ENCODE assay signal across 24 mouse cellular contexts in the genomic region with DNA sequence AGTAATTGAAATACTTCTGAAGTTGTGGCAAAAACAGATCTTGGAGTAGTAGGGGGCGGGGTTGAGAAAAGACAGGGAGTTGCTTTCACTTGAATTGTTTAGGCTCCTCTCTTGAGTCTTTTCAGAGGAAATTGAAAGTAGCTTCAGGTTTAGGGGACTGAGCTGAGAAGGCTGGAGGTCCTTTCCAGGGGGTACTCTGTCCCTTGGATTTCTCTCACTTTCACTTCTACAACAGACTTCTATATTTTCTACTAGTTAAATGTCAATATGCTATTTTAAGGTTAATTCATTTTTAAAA. TPM values are rescaled to one million over a fixed set of nuclear protein-coding genes. Genes with fewer than 3 reads are reported as not detected.
DNase-seq lines count a peak whose midpoint lies in the region; ATAC-seq and TF ChIP-seq lines count a peak whose summit lies in the region.
"Had no signal": no experiment of that assay in that cellular context is flagged by ENCODE, and none has a peak within 500 bp of the region (broad histone marks: within the 10 kb centered on the region; RNA-seq: fewer than 3 reads in every experiment).

No protein-coding gene starts in this region.

- DNase-seq in hindbrain, embryonic 11.5 days (ENCODE audit: low spot score) = no peak
- DNase-seq in hindbrain, postnatal 0 days (ENCODE audit: low spot score) = no peak
- DNase-seq in ovary, postnatal 14 days (ENCODE audit: low spot score) = no peak
- DNase-seq in urinary bladder, postnatal 4 days (ENCODE audit: low spot score in 2 of 2) = no peak
- no peak for DNase-seq in layer of hippocampus, adult 9-10 months (ENCODE audit: low spot score)
- DNase-seq: adrenal gland, postnatal 10 days; cerebellum, postnatal 25 days; heart, postnatal 14 days; kidney, adult 2 months; kidney, postnatal 25 days; lung, postnatal 10 days; retina, postnatal 1 day; right cerebral cortex, postnatal 4 days had no signal

- ATAC-seq in hindbrain, embryonic 11.5 days (ENCODE audit: low FRiP score) = no peak
- no peak for ATAC-seq in hindbrain, embryonic 13.5 days (ENCODE audit: low FRiP score)
- no peak; the same call in 1 of the 2 replicates for ATAC-seq in forebrain, embryonic 12.5 days (ENCODE audit: low FRiP score)
- no peak for ATAC-seq in hindbrain, postnatal 0 days
- ATAC-seq in midbrain, embryonic 16.5 days = no peak
- ATAC-seq: inflammation-experienced regulatory T-cells, adult 6 months had no signal

- no peaks in the 10 kb centered on the region for H3K36me3 ChIP-seq in hindbrain, embryonic 11.5 days (ENCODE audit: control insufficient read depth, insufficient read depth, low read length)
- no peaks in the 10 kb centered on the region for H3K36me3 ChIP-seq in hindbrain, embryonic 13.5 days
- H3K36me3 ChIP-seq in forebrain, embryonic 12.5 days (replicated peaks) = no peaks in the 10 kb centered on the region
- H3K36me3 ChIP-seq in hindbrain, postnatal 0 days (ENCODE audit: insufficient read depth, low read length) = no peaks in the 10 kb centered on the region
- no peaks in the 10 kb centered on the region for H3K36me3 ChIP-seq in midbrain, embryonic 16.5 days (ENCODE audit: control insufficient read depth, insufficient read depth, low read length)
- H3K36me3 ChIP-seq: heart, embryonic 10.5 days; limb, embryonic 15.5 days had no signal

- H3K4me2 ChIP-seq in hindbrain, embryonic 11.5 days (replicated peaks; ENCODE audit: low read depth, low read length) = no peak overlapping the region
- no peak overlapping the region; the same call in 1 of the 2 replicates for H3K4me2 ChIP-seq in hindbrain, embryonic 13.5 days
- H3K4me2 ChIP-seq in forebrain, embryonic 12.5 days = peak overlapping the region; percentile 34; the same call in 1 of the 2 replicates
- H3K4me2 ChIP-seq in hindbrain, postnatal 0 days (ENCODE audit: low read depth, low read length) = no peak overlapping the region
- H3K4me2 ChIP-seq in midbrain, embryonic 16.5 days (ENCODE audit: low read length) = no peak overlapping the region
- H3K4me2 ChIP-seq: limb, embryonic 15.5 days had no signal

- no peaks in the 10 kb centered on the region for H3K9me3 ChIP-seq in hindbrain, embryonic 11.5 days (ENCODE audit: control insufficient read depth, low read length)
- H3K9me3 ChIP-seq in hindbrain, embryonic 13.5 days = no peaks in the 10 kb centered on the region
- H3K9me3 ChIP-seq in forebrain, embryonic 12.5 days = no peaks in the 10 kb centered on the region
- H3K9me3 ChIP-seq in hindbrain, postnatal 0 days (ENCODE audit: low read length) = no peaks in the 10 kb centered on the region
- no peaks in the 10 kb centered on the region for H3K9me3 ChIP-seq in midbrain, embryonic 16.5 days (replicated peaks; ENCODE audit: control insufficient read depth, low read length, poor library complexity, severe bottlenecking)
- H3K9me3 ChIP-seq: heart, embryonic 10.5 days; limb, embryonic 15.5 days had no signal

- H3K4me1 ChIP-seq in hindbrain, embryonic 11.5 days (replicated peaks; ENCODE audit: control insufficient read depth, insufficient read depth, low read length) = no peaks in the 10 kb centered on the region
- peaks cover 7% of the 10 kb centered on the region for H3K4me1 ChIP-seq in hindbrain, embryonic 13.5 days (replicated peaks)
- H3K4me1 ChIP-seq in forebrain, embryonic 12.5 days = peaks cover 16% of the 10 kb centered on the region
- H3K4me1 ChIP-seq in hindbrain, postnatal 0 days (ENCODE audit: insufficient read depth, low read length) = no peaks in the 10 kb centered on the region
- H3K4me1 ChIP-seq in midbrain, embryonic 16.5 days (ENCODE audit: control insufficient read depth, insufficient read depth, low read length) = peaks cover 3% of the 10 kb centered on the region; the same call in 1 of the 2 replicates
- H3K4me1 ChIP-seq: heart, embryonic 10.5 days; limb, embryonic 15.5 days had no signal

- no peak for TF ChIP-seq CTCF in hindbrain, postnatal 0 days (IDR thresholded peaks at IDR 0.05; ENCODE audit: low read depth)

- H3K27ac ChIP-seq in hindbrain, embryonic 11.5 days (ENCODE audit: low read depth, low read length) = 0 out of 2 replicates have a peak overlapping the region, but pooled peaks have one; percentile 49
- H3K27ac ChIP-seq in hindbrain, embryonic 13.5 days = no peak overlapping the region; the same call in 1 of the 2 replicates
- H3K27ac ChIP-seq in forebrain, embryonic 12.5 days = peak overlapping the region; percentile 82
- H3K27ac ChIP-seq in hindbrain, postnatal 0 days = 0 out of 2 replicates have a peak overlapping the region, but pooled peaks have one; percentile 29
- peak overlapping the region; percentile 18; the same call in 1 of the 2 replicates for H3K27ac ChIP-seq in midbrain, embryonic 16.5 days (ENCODE audit: low read length)
- H3K27ac ChIP-seq: heart, embryonic 10.5 days; limb, embryonic 15.5 days; stomach, postnatal 0 days had no signal

- H3K4me3 ChIP-seq in hindbrain, embryonic 11.5 days (ENCODE audit: low read depth, low read length) = no peak overlapping the region
- H3K4me3 ChIP-seq in hindbrain, embryonic 13.5 days = no peak overlapping the region
- H3K4me3 ChIP-seq in forebrain, embryonic 12.5 days (replicated peaks) = no peak overlapping the region
- no peak overlapping the region for H3K4me3 ChIP-seq in hindbrain, postnatal 0 days (ENCODE audit: low read length)
- H3K4me3 ChIP-seq in midbrain, embryonic 16.5 days (ENCODE audit: low read depth, low read length) = no peak overlapping the region
- H3K4me3 ChIP-seq: heart, embryonic 10.5 days; limb, embryonic 15.5 days; myocyte had no signal

- WGBS in hindbrain, embryonic 11.5 days = 18% methylated on average over 1 of the region's 1 CpGs
- 8% methylated on average over 1 of the region's 1 CpGs for WGBS in hindbrain, embryonic 13.5 days
- WGBS in forebrain, embryonic 12.5 days = 0% methylated on average over 1 of the region's 1 CpGs
- WGBS in hindbrain, postnatal 0 days = 25% methylated on average over 1 of the region's 1 CpGs
- WGBS in midbrain, embryonic 16.5 days = 11% methylated on average over 1 of the region's 1 CpGs

- H3K27me3 ChIP-seq in hindbrain, embryonic 11.5 days (ENCODE audit: control insufficient read depth, insufficient read depth, low read length) = no peaks in the 10 kb centered on the region
- no peaks in the 10 kb centered on the region for H3K27me3 ChIP-seq in hindbrain, embryonic 13.5 days
- no peaks in the 10 kb centered on the region for H3K27me3 ChIP-seq in forebrain, embryonic 12.5 days
- no peaks in the 10 kb centered on the region for H3K27me3 ChIP-seq in hindbrain, postnatal 0 days (ENCODE audit: insufficient read depth, low read length)
- H3K27me3 ChIP-seq in midbrain, embryonic 16.5 days (ENCODE audit: control insufficient read depth, insufficient read depth, low read depth, low read length) = no peaks in the 10 kb centered on the region
- H3K27me3 ChIP-seq: limb, embryonic 15.5 days had no signal

- no peak overlapping the region for H3K9ac ChIP-seq in hindbrain, embryonic 11.5 days (ENCODE audit: low read depth, low read length)
- no peak overlapping the region for H3K9ac ChIP-seq in hindbrain, embryonic 13.5 days
- no peak overlapping the region for H3K9ac ChIP-seq in forebrain, embryonic 12.5 days
- H3K9ac ChIP-seq in hindbrain, postnatal 0 days (replicated peaks; ENCODE audit: low read length) = no peak overlapping the region
- H3K9ac ChIP-seq in midbrain, embryonic 16.5 days (ENCODE audit: low read depth, low read length) = no peak overlapping the region
- H3K9ac ChIP-seq: limb, embryonic 15.5 days had no signal

RNA-seq across cellular contexts. Expression of a gene that starts 58.2 kb away (rescaled TPM):
- polyA plus RNA-seq in hindbrain, embryonic 11.5 days (2014; fragmentation: Nextera tagmentation; extraction: Ambion mirVana) = 10.6 and 10.9 TPM in 2 replicates
- 3.8 and 4.8 TPM in 2 replicates for polyA plus RNA-seq in hindbrain, embryonic 13.5 days (2015; fragmentation: Nextera tagmentation; extraction: Ambion mirVana)
- polyA plus RNA-seq in forebrain, embryonic 12.5 days (2016; fragmentation: Nextera tagmentation; extraction: Ambion mirVana) = 13.8 and 18.8 TPM in 2 replicates
- total RNA-seq in hindbrain, postnatal 0 days (2014; rRNA removed) = 0.32 and 1.5 TPM in 2 replicates
- polyA plus RNA-seq in hindbrain, postnatal 0 days (2015; fragmentation: Nextera tagmentation; extraction: Ambion mirVana) = 3.2 and 4.2 TPM in 2 replicates
- polyA plus RNA-seq in midbrain, embryonic 16.5 days (2015; fragmentation: Nextera tagmentation; extraction: Ambion mirVana) = 5.1 and 5.6 TPM in 2 replicates
- total RNA-seq: gastrocnemius, postnatal 4 days; heart, postnatal 14 days; megakaryocyte, adult 5-6 weeks had no signal
- polyA plus RNA-seq: inflammation-experienced regulatory T-cells, adult 6 months; kidney, adult 2 months; limb, embryonic 15.5 days; myocyte; stomach, postnatal 0 days; urinary bladder, adult 2 months had no signal
